Mouse (Mus musculus) c-Kit-positive CD71-positive TER-119-positive erythroid progenitor cells, embryonic 14.5 days (primary cell): ENCODE measurements around the gene Slc12a8.

Experiments used
- DNase-seq: peaks from one replicate; pipeline ENCODE4 v3.0.0-alpha.2; 2013; ENCODE audit warnings: low spot score

Gene Slc12a8

GRCm38 (mm10) chr16:33612056-33612770 lies 95.1 kb downstream of the Slc12a8 start:
- DNase-seq: no peak

GRCm38 (mm10) chr16:33615986-33616385 lies 98.9 kb downstream of the Slc12a8 start:
- DNase-seq: no peak

- no peak for DNase-seq
Measured at GRCm38 (mm10) chr16:33621836-33622235, 104.7 kb downstream of the Slc12a8 start.

- DNase-seq: no peak
Measured at GRCm38 (mm10) chr16:33624586-33624985, 107.5 kb downstream of the Slc12a8 start.

GRCm38 (mm10) chr16:33629539-33629938 lies 112.4 kb downstream of the Slc12a8 start:
- DNase-seq: no peak

- no peak for DNase-seq
Measured at GRCm38 (mm10) chr16:33635836-33636595, 118.9 kb downstream of the Slc12a8 start.

GRCm38 (mm10) chr16:33641779-33642178 lies 124.7 kb downstream of the Slc12a8 start:
- no peak for DNase-seq

- DNase-seq: no peak
Measured at GRCm38 (mm10) chr16:33653116-33653515, 136.0 kb downstream of the Slc12a8 start.

GRCm38 (mm10) chr16:33655443-33655842 lies 138.3 kb downstream of the Slc12a8 start:
- DNase-seq: no peak

GRCm38 (mm10) chr16:33657191-33657590 lies 140.1 kb downstream of the Slc12a8 start:
- DNase-seq: no peak

- no peak for DNase-seq
Measured at GRCm38 (mm10) chr16:33658121-33658520, 141.0 kb downstream of the Slc12a8 start.

- DNase-seq: no peak
Measured at GRCm38 (mm10) chr16:33659521-33659920, 142.4 kb downstream of the Slc12a8 start.

- no peak for DNase-seq
Measured at GRCm38 (mm10) chr16:33660125-33660524, 143.0 kb downstream of the Slc12a8 start.

- no peak for DNase-seq
Measured at GRCm38 (mm10) chr16:33662841-33663240, 145.7 kb downstream of the Slc12a8 start.

GRCm38 (mm10) chr16:33666226-33666625 lies 149.1 kb downstream of the Slc12a8 start:
- no peak for DNase-seq

GRCm38 (mm10) chr16:33666985-33667538 lies 149.9 kb downstream of the Slc12a8 start:
- no peak for DNase-seq

- no peak for DNase-seq
Measured at GRCm38 (mm10) chr16:33668448-33668847, 151.3 kb downstream of the Slc12a8 start.

GRCm38 (mm10) chr16:33669072-33669471 lies 151.9 kb downstream of the Slc12a8 start:
- DNase-seq: no peak

- DNase-seq: no peak
Measured at GRCm38 (mm10) chr16:33670340-33670739, 153.2 kb downstream of the Slc12a8 start.

- DNase-seq: no peak
Measured at GRCm38 (mm10) chr16:33670933-33671332, 153.8 kb downstream of the Slc12a8 start.

- DNase-seq: no peak
Measured at GRCm38 (mm10) chr16:33672188-33672587, 155.1 kb downstream of the Slc12a8 start.

- DNase-seq: no peak
Measured at GRCm38 (mm10) chr16:33672643-33673042, 155.5 kb downstream of the Slc12a8 start.

GRCm38 (mm10) chr16:33673530-33674109 lies 156.5 kb downstream of the Slc12a8 start:
- DNase-seq: no peak
